ENCODE assay signal across 9 mouse cellular contexts in genomic region chr7:127209851-127210250, GRCm38 (mm10). TPM values are rescaled to one million over a fixed set of nuclear protein-coding genes. Genes with fewer than 3 reads are reported as not detected.
A peak's percentile ranks its signal among the peaks of the same experiment; 100 is the strongest.
DNase-seq lines count a peak whose midpoint lies in the region; ATAC-seq and TF ChIP-seq lines count a peak whose summit lies in the region.
"Had no signal": no experiment of that assay in that cellular context is flagged by ENCODE, and none has a peak within 500 bp of the region (broad histone marks: within the 10 kb centered on the region; RNA-seq: fewer than 3 reads in every experiment).

No protein-coding gene starts in this region.

- WGBS in heart, embryonic 15.5 days = 79% methylated on average over 5 of the region's 5 CpGs
- 80% methylated on average over 5 of the region's 5 CpGs for WGBS in hindbrain, embryonic 13.5 days
- WGBS in midbrain, embryonic 12.5 days = 81% methylated on average over 5 of the region's 5 CpGs

- no peak overlapping the region; the same call in 1 of the 2 replicates for H3K4me3 ChIP-seq in heart, embryonic 15.5 days
- H3K4me3 ChIP-seq in cortical plate, adult 2 months (ENCODE audit: insufficient read depth, low read length) = no peak overlapping the region
- H3K4me3 ChIP-seq in hindbrain, embryonic 13.5 days = no peak overlapping the region
- no peak overlapping the region for H3K4me3 ChIP-seq in midbrain, embryonic 12.5 days

- no peak overlapping the region for H3K9ac ChIP-seq in heart, embryonic 15.5 days
- no peak overlapping the region for H3K9ac ChIP-seq in hindbrain, embryonic 13.5 days
- peak overlapping the region; percentile 35; the same call in 1 of the 2 replicates for H3K9ac ChIP-seq in midbrain, embryonic 12.5 days (replicated peaks)

- no peaks in the 10 kb centered on the region for H3K9me3 ChIP-seq in heart, embryonic 15.5 days (replicated peaks)
- H3K9me3 ChIP-seq in hindbrain, embryonic 13.5 days = no peaks in the 10 kb centered on the region
- H3K9me3 ChIP-seq in midbrain, embryonic 12.5 days = no peaks in the 10 kb centered on the region

- DNase-seq in heart, postnatal 14 days = no peak
- no peak for DNase-seq in layer of hippocampus, adult 11-12 months (ENCODE audit: low spot score)
- no peak for DNase-seq in left cerebral cortex, adult 11 months (ENCODE audit: low spot score)
- DNase-seq in thymus, postnatal 25 days = no peak

- H3K27me3 ChIP-seq in heart, embryonic 15.5 days = no peaks in the 10 kb centered on the region
- peaks cover 17% of the 10 kb centered on the region for H3K27me3 ChIP-seq in hindbrain, embryonic 13.5 days
- H3K27me3 ChIP-seq in midbrain, embryonic 12.5 days = peaks cover 13% of the 10 kb centered on the region
- H3K27me3 ChIP-seq: Patski had no signal

- peak overlapping the region; percentile 82 for H3K27ac ChIP-seq in heart, embryonic 15.5 days
- peak overlapping the region; percentile 57 for H3K27ac ChIP-seq in cortical plate, adult 2 months (ENCODE audit: insufficient read depth, low read length)
- H3K27ac ChIP-seq in hindbrain, embryonic 13.5 days = peak overlapping the region; percentile 86
- peak overlapping the region; percentile 84 for H3K27ac ChIP-seq in midbrain, embryonic 12.5 days (replicated peaks)

- intact Hi-C loops in heart, postnatal 14 days (cut with DNase I) = no loop called here

- TF ChIP-seq POLR2A in cortical plate, adult 2 months (IDR thresholded peaks at IDR 0.05; ENCODE audit: extremely low read depth, insufficient read depth, low read length) = no peak

- no peak for ATAC-seq in heart, embryonic 15.5 days (replicated peaks; ENCODE audit: insufficient number of reproducible peaks, insufficient read depth, low FRiP score, low read depth)
- ATAC-seq in hindbrain, embryonic 13.5 days (ENCODE audit: low FRiP score) = no peak
- ATAC-seq in midbrain, embryonic 12.5 days (ENCODE audit: low FRiP score, low read depth) = no peak

- H3K4me1 ChIP-seq in heart, embryonic 15.5 days (replicated peaks) = peaks cover 46% of the 10 kb centered on the region
- H3K4me1 ChIP-seq in cortical plate, adult 2 months (ENCODE audit: control insufficient read depth, insufficient read depth, low read length) = peaks cover 2% of the 10 kb centered on the region; the same call in 1 of the 2 replicates
- H3K4me1 ChIP-seq in hindbrain, embryonic 13.5 days (replicated peaks) = peaks cover 41% of the 10 kb centered on the region
- H3K4me1 ChIP-seq in midbrain, embryonic 12.5 days = peaks cover 28% of the 10 kb centered on the region

- H3K4me2 ChIP-seq in heart, embryonic 15.5 days = peak overlapping the region; percentile 66
- peak overlapping the region; percentile 99 for H3K4me2 ChIP-seq in hindbrain, embryonic 13.5 days
- peak overlapping the region; percentile 64 for H3K4me2 ChIP-seq in midbrain, embryonic 12.5 days (replicated peaks)

- H3K36me3 ChIP-seq in heart, embryonic 15.5 days = no peaks in the 10 kb centered on the region
- H3K36me3 ChIP-seq in hindbrain, embryonic 13.5 days = peaks cover 6% of the 10 kb centered on the region
- H3K36me3 ChIP-seq in midbrain, embryonic 12.5 days = 0 out of 2 replicates have a peak, but pooled peaks cover 7% of the 10 kb centered on the region

- TF ChIP-seq CTCF in cortical plate, adult 2 months (IDR thresholded peaks at IDR 0.05; ENCODE audit: extremely low read depth, insufficient read depth, low read length) = no peak

RNA-seq across cellular contexts. Expression of gene Mylpf, which starts 1.2 kb away (rescaled TPM):
- 11.6 and 15.4 TPM in 2 replicates for polyA plus RNA-seq in heart, embryonic 15.5 days (2015; fragmentation: Nextera tagmentation; extraction: Ambion mirVana)
- total RNA-seq in heart, postnatal 14 days (2021) = 1 to 10 TPM; 1.1 to 4.2 TPM
- 2.0 and 2.2 TPM in 2 replicates for polyA plus RNA-seq in cortical plate, adult 2 months (2012; rRNA removed)
- polyA plus RNA-seq in hindbrain, embryonic 13.5 days (2015; fragmentation: Nextera tagmentation; extraction: Ambion mirVana) = 11.0 and 15.5 TPM in 2 replicates
- 12.6 and 13.1 TPM in 2 replicates for polyA plus RNA-seq in midbrain, embryonic 12.5 days (2016; fragmentation: Nextera tagmentation; extraction: Ambion mirVana)

RNA-seq across cellular contexts. Expression of gene Tbc1d10b, which starts 1.6 kb away (rescaled TPM):
- polyA plus RNA-seq in heart, embryonic 15.5 days (2015; fragmentation: Nextera tagmentation; extraction: Ambion mirVana) = 17.0 and 21.3 TPM in 2 replicates
- total RNA-seq in heart, postnatal 14 days (2021) = 10 to 100 TPM; 29.2 to 30.5 TPM
- polyA plus RNA-seq in cortical plate, adult 2 months (2012; rRNA removed) = 70.4 and 76.0 TPM in 2 replicates
- polyA plus RNA-seq in hindbrain, embryonic 13.5 days (2015; fragmentation: Nextera tagmentation; extraction: Ambion mirVana) = 28.0 and 31.3 TPM in 2 replicates
- 42.9 and 44.4 TPM in 2 replicates for polyA plus RNA-seq in midbrain, embryonic 12.5 days (2016; fragmentation: Nextera tagmentation; extraction: Ambion mirVana)

RNA-seq across cellular contexts. Expression of gene Cd2bp2, which starts 14.0 kb away (rescaled TPM):
- 35.4 and 42.5 TPM in 2 replicates for polyA plus RNA-seq in heart, embryonic 15.5 days (2015; fragmentation: Nextera tagmentation; extraction: Ambion mirVana)
- total RNA-seq in heart, postnatal 14 days (2021) = 10 to 100 TPM; 38.0 to 43.7 TPM
- polyA plus RNA-seq in cortical plate, adult 2 months (2012; rRNA removed) = 85.0 and 99.3 TPM in 2 replicates
- 83.1 and 84.6 TPM in 2 replicates for polyA plus RNA-seq in hindbrain, embryonic 13.5 days (2015; fragmentation: Nextera tagmentation; extraction: Ambion mirVana)
- 98.9 and 103 TPM in 2 replicates for polyA plus RNA-seq in midbrain, embryonic 12.5 days (2016; fragmentation: Nextera tagmentation; extraction: Ambion mirVana)

RNA-seq across cellular contexts. Expression of gene Zfp553, which starts 23.0 kb away (rescaled TPM):
- 17.8 and 23.7 TPM in 2 replicates for polyA plus RNA-seq in heart, embryonic 15.5 days (2015; fragmentation: Nextera tagmentation; extraction: Ambion mirVana)
- 1 to 10 TPM; 6.9 to 7.0 TPM for total RNA-seq in heart, postnatal 14 days (2021)
- 13.5 and 15.5 TPM in 2 replicates for polyA plus RNA-seq in cortical plate, adult 2 months (2012; rRNA removed)
- 58.8 and 61.9 TPM in 2 replicates for polyA plus RNA-seq in hindbrain, embryonic 13.5 days (2015; fragmentation: Nextera tagmentation; extraction: Ambion mirVana)
- polyA plus RNA-seq in midbrain, embryonic 12.5 days (2016; fragmentation: Nextera tagmentation; extraction: Ambion mirVana) = 79.4 and 82.0 TPM in 2 replicates

RNA-seq across cellular contexts. Expression of gene Sept1, which starts 23.1 kb away (rescaled TPM):
- polyA plus RNA-seq in heart, embryonic 15.5 days (2015; fragmentation: Nextera tagmentation; extraction: Ambion mirVana) = 22.8 and 33.9 TPM in 2 replicates
- 10 to 100 TPM in 1 of 2 experiments, 1 to 10 TPM in 1; 7.5 to 18.8 TPM for total RNA-seq in heart, postnatal 14 days (2021)
- 9.2 and 10.4 TPM in 2 replicates for polyA plus RNA-seq in cortical plate, adult 2 months (2012; rRNA removed)
- polyA plus RNA-seq in hindbrain, embryonic 13.5 days (2015; fragmentation: Nextera tagmentation; extraction: Ambion mirVana) = 21.8 and 23.1 TPM in 2 replicates
- polyA plus RNA-seq in midbrain, embryonic 12.5 days (2016; fragmentation: Nextera tagmentation; extraction: Ambion mirVana) = 38.6 and 41.1 TPM in 2 replicates
